Mouse (Mus musculus): ENCODE measurements around the gene Atf7. TPM values are rescaled to one million over a fixed set of nuclear protein-coding genes. Genes with fewer than 3 reads are reported as not detected.

Gene Atf7
- total RNA-seq, 2 experiments from 2014 or later = 19.9 to 44.4 TPM

GRCm38 (mm10) chr15:102563061-102563460, 62.2 kb downstream of the Atf7 start:
- no peak for ATAC-seq (replicated peaks; ENCODE audit: low FRiP score, poor library complexity, severe bottlenecking)

- no peak for ATAC-seq (replicated peaks; ENCODE audit: low FRiP score, poor library complexity, severe bottlenecking)
These were observed 62.8 kb downstream of the Atf7 start for GRCm38 (mm10) chr15:102562491-102562890.

DNA sequence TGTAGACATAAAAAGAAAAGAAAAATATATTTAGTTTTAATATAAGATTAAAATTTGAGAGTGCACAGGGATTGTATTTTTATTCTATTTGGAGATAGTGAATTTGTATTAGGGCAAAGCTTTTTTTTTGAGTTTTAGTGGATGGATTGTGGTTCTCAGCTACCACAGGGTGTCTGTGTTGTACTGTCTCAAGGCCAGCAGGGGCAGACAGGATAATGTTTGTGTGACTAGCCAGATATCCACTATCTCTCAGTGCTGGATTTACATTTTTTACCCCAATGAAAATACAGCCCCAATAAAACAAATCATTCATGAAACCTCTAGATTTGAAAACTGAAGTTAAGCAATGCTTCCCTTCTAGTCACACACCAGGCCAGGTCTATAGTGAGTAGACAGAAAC, 67.7 kb downstream of the Atf7 start:
- no peak for ATAC-seq (replicated peaks; ENCODE audit: low FRiP score, poor library complexity, severe bottlenecking)

GRCm38 (mm10) chr15:102555581-102555980, 69.7 kb downstream of the Atf7 start:
- no peak for ATAC-seq (replicated peaks; ENCODE audit: low FRiP score, poor library complexity, severe bottlenecking)

DNA sequence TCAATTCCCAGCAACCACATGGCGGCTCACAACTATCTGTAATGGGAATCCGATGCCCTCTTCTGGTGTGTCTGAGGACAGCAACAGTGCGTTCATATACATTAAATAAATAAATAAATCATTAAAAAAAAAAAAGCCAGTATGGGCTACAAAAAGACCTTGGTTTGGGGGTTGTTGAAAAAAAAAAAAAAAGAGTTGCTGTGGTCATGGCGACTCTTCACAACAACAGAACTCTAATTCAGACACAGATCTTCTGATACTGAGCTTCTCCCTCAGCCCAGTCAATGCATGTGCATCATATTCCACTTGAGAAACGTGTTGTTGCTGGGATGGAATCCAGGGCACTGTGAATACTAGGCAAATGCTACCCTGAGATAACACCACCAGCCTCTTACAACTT, 72.7 kb downstream of the Atf7 start:
- no peak for ATAC-seq (replicated peaks; ENCODE audit: low FRiP score, poor library complexity, severe bottlenecking)

- no peak for ATAC-seq (replicated peaks; ENCODE audit: low FRiP score, poor library complexity, severe bottlenecking)
These were observed 77.8 kb downstream of the Atf7 start for GRCm38 (mm10) chr15:102547478-102547877.

GRCm38 (mm10) chr15:102546677-102547427, 78.4 kb downstream of the Atf7 start:
- no peak for ATAC-seq (replicated peaks; ENCODE audit: low FRiP score, poor library complexity, severe bottlenecking)

GRCm38 (mm10) chr15:102546246-102546645, 79.0 kb downstream of the Atf7 start:
- ATAC-seq (replicated peaks; ENCODE audit: low FRiP score, poor library complexity, severe bottlenecking) = no peak

DNA sequence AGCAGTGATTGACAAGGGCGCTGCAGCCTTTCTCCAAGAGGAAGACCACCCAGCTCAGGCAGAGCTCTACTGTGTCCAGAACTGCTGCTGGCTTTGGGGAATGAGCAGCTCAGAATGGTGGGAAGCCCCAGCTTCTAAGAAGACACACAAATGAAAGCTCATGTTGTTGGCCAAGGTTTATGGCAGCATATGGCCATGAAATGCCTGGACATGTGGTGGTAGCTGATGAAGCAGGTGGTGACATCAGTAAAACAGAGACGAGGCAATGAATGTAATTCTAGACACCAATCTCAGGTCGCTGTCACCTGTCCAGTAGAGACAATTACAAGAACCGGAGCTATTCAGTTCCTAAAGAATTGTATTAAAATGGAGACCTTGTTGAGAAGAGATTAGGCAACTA, 80.5 kb downstream of the Atf7 start:
- ATAC-seq (replicated peaks; ENCODE audit: low FRiP score, poor library complexity, severe bottlenecking) = no peak

- ATAC-seq (replicated peaks; ENCODE audit: low FRiP score, poor library complexity, severe bottlenecking) = no peak
These were observed 91.3 kb downstream of the Atf7 start for GRCm38 (mm10) chr15:102533926-102534325.

DNA sequence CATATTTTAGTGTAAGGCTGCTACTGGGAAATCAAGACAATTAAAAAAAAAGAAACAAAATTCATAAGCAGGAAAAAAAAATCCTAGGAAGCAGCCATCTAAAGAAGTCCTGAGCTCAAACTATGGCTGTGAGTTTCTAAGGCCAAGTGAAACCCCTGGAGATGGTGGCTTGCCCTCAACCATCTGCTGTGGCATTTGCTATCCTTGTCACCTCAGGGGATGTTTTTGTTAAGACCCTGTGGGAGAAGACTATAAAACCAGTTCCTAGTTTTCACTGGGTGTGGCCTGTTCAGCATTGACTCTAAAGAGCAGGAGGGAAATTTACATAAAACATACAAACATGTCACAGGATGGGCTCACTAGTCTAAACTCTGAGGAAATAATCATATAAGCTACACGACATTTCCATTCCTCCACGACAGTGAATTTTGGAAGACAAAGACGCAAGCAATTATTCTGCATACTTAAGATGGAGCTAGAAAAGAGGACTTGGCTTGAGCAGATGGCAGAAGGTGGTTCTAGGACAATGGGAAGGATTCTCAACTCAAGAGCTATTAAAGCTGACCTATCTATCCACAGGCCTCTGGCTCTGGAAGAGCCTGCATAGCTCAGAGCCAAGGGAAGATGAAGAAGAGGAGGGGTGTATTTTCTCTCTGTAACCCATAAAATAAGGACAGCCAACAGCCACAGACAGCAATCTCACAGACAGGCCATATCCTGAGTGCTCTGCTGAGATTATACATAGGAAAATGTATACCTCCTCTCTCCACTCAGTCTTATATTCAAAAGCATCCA, 93.0 kb downstream of the Atf7 start:
- no peak for ATAC-seq (replicated peaks; ENCODE audit: low FRiP score, poor library complexity, severe bottlenecking)

DNA sequence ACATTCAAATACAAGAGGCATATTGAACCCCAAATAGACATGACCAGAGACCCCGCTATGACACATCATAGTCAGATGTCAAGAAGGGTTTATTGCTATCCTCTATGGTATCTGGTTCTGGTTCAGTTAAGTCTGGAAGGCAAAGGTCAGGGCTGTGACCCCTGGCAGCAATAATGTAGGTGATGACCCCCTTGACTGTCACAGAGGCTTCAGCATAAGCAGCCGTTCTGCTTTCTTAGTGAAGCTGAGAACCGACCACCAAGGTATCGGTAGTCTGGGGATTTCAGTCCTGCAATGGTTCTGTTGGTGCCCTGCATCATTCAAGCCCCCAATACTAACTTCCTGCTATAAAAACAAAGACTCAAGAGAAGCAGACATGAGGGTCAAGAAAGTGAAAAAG, 93.7 kb downstream of the Atf7 start:
- ATAC-seq (replicated peaks; ENCODE audit: low FRiP score, poor library complexity, severe bottlenecking) = no peak

DNA sequence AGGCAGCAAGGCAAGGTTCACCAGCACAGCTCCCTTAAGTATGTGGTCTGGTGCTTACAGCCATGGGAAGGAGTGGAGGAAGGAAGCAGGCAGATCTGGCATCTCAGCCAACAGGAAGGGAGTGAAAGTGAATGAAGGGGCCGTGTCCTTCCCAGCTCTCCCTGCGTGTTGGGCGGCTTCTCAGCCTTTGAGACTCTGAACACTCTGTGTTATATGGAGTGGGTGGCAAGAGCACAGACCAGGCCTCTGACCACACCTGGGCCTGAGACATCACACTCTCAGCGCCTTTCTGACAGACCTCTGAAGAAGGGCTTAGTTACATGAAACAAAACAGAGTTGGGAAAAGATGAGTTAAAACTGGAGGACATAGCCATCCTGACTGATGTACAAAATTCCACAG, 94.7 kb downstream of the Atf7 start:
- no peak for ATAC-seq (replicated peaks; ENCODE audit: low FRiP score, poor library complexity, severe bottlenecking)

- ATAC-seq (replicated peaks; ENCODE audit: low FRiP score, poor library complexity, severe bottlenecking) = no peak
These were observed 96.9 kb downstream of the Atf7 start for GRCm38 (mm10) chr15:102528396-102528795.

- no peak for ATAC-seq (replicated peaks; ENCODE audit: low FRiP score, poor library complexity, severe bottlenecking)
These were observed 97.3 kb downstream of the Atf7 start for GRCm38 (mm10) chr15:102527936-102528335.

GRCm38 (mm10) chr15:102526111-102527002, 98.9 kb downstream of the Atf7 start:
- no peak for ATAC-seq (replicated peaks; ENCODE audit: low FRiP score, poor library complexity, severe bottlenecking)

DNA sequence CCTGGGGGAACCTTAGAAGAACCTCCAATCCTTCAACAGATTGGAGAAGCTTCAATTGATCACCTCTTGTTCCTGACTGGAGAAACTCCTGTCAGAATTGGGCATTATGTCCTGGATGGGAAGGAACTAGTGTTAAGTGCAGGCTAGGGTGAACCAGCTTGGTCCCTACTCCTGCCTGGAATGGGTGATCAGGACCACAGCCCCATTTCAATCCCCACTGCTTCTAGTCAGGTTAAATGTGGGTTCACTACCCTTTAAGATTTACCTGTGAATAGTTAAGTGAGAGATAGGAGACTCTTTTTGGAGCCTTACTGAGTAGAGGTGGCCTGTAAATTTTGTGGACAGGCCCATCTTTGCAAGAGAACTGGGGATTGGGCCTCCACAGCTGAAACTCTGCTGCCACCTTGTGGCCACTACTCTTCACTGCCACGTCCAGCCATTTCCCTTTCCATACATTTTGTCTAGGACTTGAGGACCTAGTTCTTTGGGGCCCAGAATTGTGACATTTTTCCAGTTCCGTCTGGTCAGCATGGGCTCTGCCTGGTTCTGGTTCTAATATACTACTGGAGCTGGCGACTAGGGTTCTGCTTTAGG, 100.3 kb downstream of the Atf7 start, which contains the start of gene Npff:
Gene Npff, minus strand, starts transcription at position 51 of the 594 bp plus-strand sequence.
- ATAC-seq (replicated peaks; ENCODE audit: low FRiP score, poor library complexity, severe bottlenecking) = peak; percentile 76

GRCm38 (mm10) chr15:102521480-102521879, 103.8 kb downstream of the Atf7 start:
- no peak for ATAC-seq (replicated peaks; ENCODE audit: low FRiP score, poor library complexity, severe bottlenecking)

DNA sequence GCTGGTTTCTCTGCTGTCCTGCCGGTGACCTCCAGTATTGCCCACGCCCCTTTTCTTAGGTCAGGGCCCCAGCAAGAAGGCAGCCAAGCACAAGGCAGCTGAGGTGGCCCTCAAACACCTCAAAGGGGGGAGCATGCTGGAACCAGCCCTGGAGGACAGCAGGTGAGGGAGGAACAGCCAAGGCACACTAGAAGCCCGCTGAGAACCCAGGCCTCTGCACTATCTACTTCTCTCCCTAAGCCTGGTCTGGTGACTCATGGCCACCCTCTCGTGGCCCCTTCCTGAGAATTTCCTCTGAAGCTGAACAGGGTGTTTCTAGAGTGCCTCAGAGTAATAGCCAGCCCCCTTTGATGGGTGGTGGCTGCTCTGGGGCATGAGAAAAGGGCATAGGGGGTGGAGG, 104.8 kb downstream of the Atf7 start:
- no peak for ATAC-seq (replicated peaks; ENCODE audit: low FRiP score, poor library complexity, severe bottlenecking)
